Mouse (Mus musculus): Measurements from ENCODE around the gene Olfr102.

DNA sequence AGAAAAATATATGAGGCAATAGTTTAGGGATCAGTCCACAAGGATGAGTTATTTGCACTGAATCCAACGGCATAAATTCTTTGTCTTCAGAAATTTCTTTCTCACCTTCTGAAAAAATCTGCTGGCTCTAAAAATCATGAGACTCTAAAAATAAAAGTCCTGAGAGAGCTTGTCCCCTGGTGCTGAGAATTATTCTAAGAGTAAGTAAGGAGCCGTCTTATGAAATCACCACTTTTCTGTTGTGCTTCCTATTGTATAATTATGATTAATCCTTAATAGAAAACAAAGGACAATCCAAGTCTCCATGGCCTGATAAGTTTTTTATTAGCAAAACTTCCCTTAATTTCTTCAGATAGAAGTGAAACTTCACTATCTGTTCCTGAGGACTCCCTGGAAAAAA is 22.7 kb upstream of the Olfr102 start, which contains the start of gene Olfr103:
- TF ChIP-seq CTCF (IDR thresholded peaks at IDR 0.05; ENCODE audit: low read depth, low read length) (no peak), POLR2A (IDR thresholded peaks at IDR 0.05; ENCODE audit: extremely low read depth, insufficient read depth, low read length) (no peak)

Measured in liver, adult 2 months (tissue).